Mouse (Mus musculus): Measurements from ENCODE around the gene Gnb4. TPM values are rescaled to one million over a fixed set of nuclear protein-coding genes. Genes with fewer than 3 reads are reported as not detected.

The Gnb4 gene
- polyA plus RNA-seq, 1 experiment from 2014 or later, result 42.3 TPM

DNA sequence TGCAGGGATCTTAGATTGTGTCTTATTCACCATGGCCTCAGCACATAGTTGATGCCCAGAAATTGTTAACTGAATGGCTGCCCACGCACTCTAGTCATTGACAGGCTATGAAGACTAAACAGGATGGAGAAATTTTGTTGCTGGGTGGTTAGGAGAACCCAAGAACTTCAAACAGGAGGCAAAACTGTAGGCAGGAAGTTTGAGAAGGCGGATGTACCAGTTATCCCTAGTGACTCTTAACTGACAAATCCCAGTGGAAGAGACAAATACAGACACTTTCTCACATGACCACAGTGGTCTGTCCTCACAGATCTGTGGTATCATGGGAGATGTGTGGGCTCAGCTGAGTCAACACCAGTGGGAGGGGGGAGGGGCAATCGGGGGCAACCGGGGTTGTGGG is 39.6 kb upstream of the Gnb4 start:
- Histone ChIP-seq H3K4me2 (ENCODE audit: low read depth, severe bottlenecking) (no peak overlapping the region), H3K4me3 (ENCODE audit: low read depth, low read length) (no peak overlapping the region), H3K9ac (ENCODE audit: low read length) (no peak overlapping the region), H3K27ac (replicated peaks; ENCODE audit: low read depth, low read length) (no peak overlapping the region), H3K9me3 (ENCODE audit: control insufficient read depth, low read length) (no peaks in the 10 kb centered on the region), H3K27me3 (ENCODE audit: control insufficient read depth, insufficient read depth, low read length) (no peaks in the 10 kb centered on the region), H3K36me3 (ENCODE audit: control insufficient read depth, insufficient read depth, low read length) (no peaks in the 10 kb centered on the region), H3K4me1 (ENCODE audit: control insufficient read depth, insufficient read depth, low read length) (no peaks in the 10 kb centered on the region)
- WGBS, result 78% methylated on average over 4 of the region's 4 CpGs
- DNase-seq (ENCODE audit: low spot score) (no peak), ATAC-seq (ENCODE audit: insufficient number of reproducible peaks, low FRiP score, low TSS enrichment, low read depth) (no peak)

DNA sequence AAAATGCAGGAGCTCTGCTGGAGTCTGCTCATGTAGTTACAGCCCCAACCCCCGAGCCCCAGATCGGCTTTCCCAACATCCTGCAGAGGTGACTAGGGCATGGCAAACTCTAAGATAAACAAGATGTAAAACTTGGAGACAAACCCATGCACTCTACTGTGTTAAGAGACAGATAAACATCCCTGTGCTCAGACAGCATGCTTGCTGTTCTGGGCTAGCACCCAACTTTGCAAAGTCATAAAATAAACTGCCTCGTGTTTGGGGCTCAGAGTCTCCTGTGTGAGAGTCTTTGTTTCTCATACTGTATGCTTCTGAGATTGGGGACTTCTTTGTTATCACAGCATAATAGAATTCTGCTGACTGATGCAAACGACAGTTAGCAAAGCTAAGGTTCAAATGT is 36.4 kb upstream of the Gnb4 start:
- DNase-seq (ENCODE audit: low spot score) (no peak), ATAC-seq (ENCODE audit: insufficient number of reproducible peaks, low FRiP score, low TSS enrichment, low read depth) (no peak)
- H3K4me2 ChIP-seq (ENCODE audit: low read depth, severe bottlenecking), result no peak overlapping the region
- H3K4me3 ChIP-seq (ENCODE audit: low read depth, low read length), result no peak overlapping the region
- 78% methylated on average over 4 of the region's 4 CpGs for WGBS
- H3K36me3 ChIP-seq (ENCODE audit: control insufficient read depth, insufficient read depth, low read length), result no peaks in the 10 kb centered on the region
- H3K9me3 ChIP-seq (ENCODE audit: control insufficient read depth, low read length), result no peaks in the 10 kb centered on the region
- H3K27me3 ChIP-seq (ENCODE audit: control insufficient read depth, insufficient read depth, low read length), result no peaks in the 10 kb centered on the region
- H3K9ac ChIP-seq (ENCODE audit: low read length), result no peak overlapping the region
- H3K27ac ChIP-seq (replicated peaks; ENCODE audit: low read depth, low read length), result no peak overlapping the region
- no peaks in the 10 kb centered on the region for H3K4me1 ChIP-seq (ENCODE audit: control insufficient read depth, insufficient read depth, low read length)

DNA sequence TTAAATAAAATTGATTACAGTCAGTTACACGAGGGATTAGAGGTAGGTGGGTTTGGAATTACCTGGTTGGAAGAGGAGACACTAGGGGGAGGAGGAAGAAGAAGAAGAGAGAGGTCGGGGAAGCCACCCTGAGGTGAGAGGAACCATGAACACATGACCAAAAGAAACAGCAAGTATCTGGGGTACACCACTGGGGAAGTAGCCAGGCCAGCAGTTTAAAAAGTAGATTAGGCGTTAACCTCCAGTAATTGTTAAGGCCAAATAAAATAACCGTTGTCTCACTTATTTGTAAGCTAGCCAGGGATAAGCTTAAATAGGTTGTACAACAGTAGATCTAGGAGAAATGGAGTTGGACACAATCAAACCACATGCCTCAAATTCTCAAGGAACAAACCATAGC is 32.9 kb upstream of the Gnb4 start:
- no peaks in the 10 kb centered on the region for H3K4me1 ChIP-seq (ENCODE audit: control insufficient read depth, insufficient read depth, low read length)
- ATAC-seq (ENCODE audit: insufficient number of reproducible peaks, low FRiP score, low TSS enrichment, low read depth), result no peak
- no peak for DNase-seq (ENCODE audit: low spot score)
- no peaks in the 10 kb centered on the region for H3K36me3 ChIP-seq (ENCODE audit: control insufficient read depth, insufficient read depth, low read length)
- no peaks in the 10 kb centered on the region for H3K9me3 ChIP-seq (ENCODE audit: control insufficient read depth, low read length)
- no peak overlapping the region for H3K27ac ChIP-seq (replicated peaks; ENCODE audit: low read depth, low read length)
- no peak overlapping the region for H3K4me3 ChIP-seq (ENCODE audit: low read depth, low read length)
- H3K4me2 ChIP-seq (ENCODE audit: low read depth, severe bottlenecking), result no peak overlapping the region
- WGBS, result 78% methylated on average over 4 of the region's 4 CpGs
- H3K27me3 ChIP-seq (ENCODE audit: control insufficient read depth, insufficient read depth, low read length), result no peaks in the 10 kb centered on the region
- H3K9ac ChIP-seq (ENCODE audit: low read length), result no peak overlapping the region

DNA sequence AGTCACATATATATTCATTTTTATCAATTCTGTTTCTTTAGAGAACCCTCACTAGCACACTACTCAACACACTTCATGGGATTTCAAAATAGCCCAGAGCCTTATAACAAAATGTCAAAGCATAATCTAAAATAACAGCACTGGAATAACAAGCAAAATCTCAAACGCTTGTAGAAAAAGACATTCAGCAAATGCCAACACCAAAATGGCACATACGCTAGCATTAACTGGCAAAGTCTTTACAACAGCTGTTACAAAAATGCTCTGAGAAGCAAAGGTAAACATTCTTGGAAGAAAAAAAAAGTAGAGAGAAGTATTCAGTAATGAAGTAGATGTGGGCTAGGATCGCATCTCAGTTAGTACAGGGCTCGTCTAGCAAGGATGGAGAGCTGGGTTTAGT is 30.5 kb upstream of the Gnb4 start:
- no peaks in the 10 kb centered on the region for H3K27me3 ChIP-seq (ENCODE audit: control insufficient read depth, insufficient read depth, low read length)

DNA sequence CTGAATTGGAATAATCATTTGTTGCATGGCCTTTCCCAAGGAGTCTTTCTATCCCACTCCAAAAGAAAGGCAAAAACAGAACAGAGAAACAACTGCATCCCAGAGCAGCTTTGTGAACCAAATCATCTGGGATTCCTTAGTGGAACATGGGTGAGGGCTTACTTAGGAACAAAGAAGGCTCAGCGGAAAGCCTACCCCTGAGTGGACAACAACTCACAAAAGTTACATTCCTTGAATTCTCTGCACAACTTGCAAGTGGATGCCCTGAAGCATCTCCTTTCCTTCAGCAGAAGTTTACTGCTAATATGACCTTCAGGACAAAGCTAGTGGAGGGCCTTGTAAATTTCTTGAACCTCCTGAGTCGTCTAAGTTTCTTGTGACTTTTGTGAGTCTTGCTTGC is 28.4 kb upstream of the Gnb4 start:
- ATAC-seq (ENCODE audit: insufficient number of reproducible peaks, low FRiP score, low TSS enrichment, low read depth), result no peak
- Histone ChIP-seq H3K9me3 (ENCODE audit: control insufficient read depth, low read length) (no peaks in the 10 kb centered on the region), H3K27me3 (ENCODE audit: control insufficient read depth, insufficient read depth, low read length) (no peaks in the 10 kb centered on the region), H3K9ac (ENCODE audit: low read length) (no peak overlapping the region), H3K27ac (replicated peaks; ENCODE audit: low read depth, low read length) (no peak overlapping the region), H3K4me3 (ENCODE audit: low read depth, low read length) (no peak overlapping the region), H3K36me3 (ENCODE audit: control insufficient read depth, insufficient read depth, low read length) (no peaks in the 10 kb centered on the region), H3K4me2 (ENCODE audit: low read depth, severe bottlenecking) (no peak overlapping the region), H3K4me1 (ENCODE audit: control insufficient read depth, insufficient read depth, low read length) (no peaks in the 10 kb centered on the region)
- no peak for DNase-seq (ENCODE audit: low spot score)
- 85% methylated on average over 2 of the region's 2 CpGs for WGBS

More for the DNA sequence above, 30.5 kb upstream of the Gnb4 start:
- Histone ChIP-seq H3K4me2 (ENCODE audit: low read depth, severe bottlenecking) (no peak overlapping the region), H3K4me1 (ENCODE audit: control insufficient read depth, insufficient read depth, low read length) (no peaks in the 10 kb centered on the region), H3K4me3 (ENCODE audit: low read depth, low read length) (no peak overlapping the region), H3K27ac (replicated peaks; ENCODE audit: low read depth, low read length) (no peak overlapping the region), H3K36me3 (ENCODE audit: control insufficient read depth, insufficient read depth, low read length) (no peaks in the 10 kb centered on the region), H3K9me3 (ENCODE audit: control insufficient read depth, low read length) (no peaks in the 10 kb centered on the region), H3K9ac (ENCODE audit: low read length) (no peak overlapping the region)
- WGBS, result 87% methylated on average over 4 of the region's 4 CpGs
- ATAC-seq (ENCODE audit: insufficient number of reproducible peaks, low FRiP score, low TSS enrichment, low read depth) (no peak), DNase-seq (ENCODE audit: low spot score) (no peak)

DNA sequence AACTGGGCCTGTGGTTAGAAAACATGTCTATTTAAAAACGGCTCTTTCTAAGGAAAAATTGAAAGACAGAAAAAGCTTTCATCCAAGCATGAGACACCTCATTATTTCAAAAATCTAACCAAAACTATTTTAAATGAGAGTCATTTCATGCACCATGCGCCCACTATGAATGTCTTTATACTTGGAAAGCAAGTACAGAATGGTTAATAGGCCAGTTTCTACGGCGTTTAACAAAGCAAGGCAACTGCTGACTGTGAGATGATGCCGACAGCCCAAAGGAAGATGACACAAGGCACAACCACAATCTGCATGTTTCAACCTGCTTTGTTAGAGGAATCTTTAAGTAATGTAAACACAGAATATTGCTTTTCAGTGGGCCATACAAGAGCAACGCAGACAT is 25.7 kb upstream of the Gnb4 start:
- Histone ChIP-seq H3K4me2 (ENCODE audit: low read depth, severe bottlenecking) (no peak overlapping the region), H3K9ac (ENCODE audit: low read length) (no peak overlapping the region), H3K27me3 (ENCODE audit: control insufficient read depth, insufficient read depth, low read length) (no peaks in the 10 kb centered on the region), H3K27ac (replicated peaks; ENCODE audit: low read depth, low read length) (no peak overlapping the region), H3K4me1 (ENCODE audit: control insufficient read depth, insufficient read depth, low read length) (no peaks in the 10 kb centered on the region), H3K4me3 (ENCODE audit: low read depth, low read length) (no peak overlapping the region), H3K36me3 (ENCODE audit: control insufficient read depth, insufficient read depth, low read length) (no peaks in the 10 kb centered on the region), H3K9me3 (ENCODE audit: control insufficient read depth, low read length) (no peaks in the 10 kb centered on the region)
- DNase-seq (ENCODE audit: low spot score), result no peak
- 90% methylated on average over 6 of the region's 6 CpGs for WGBS
- no peak for ATAC-seq (ENCODE audit: insufficient number of reproducible peaks, low FRiP score, low TSS enrichment, low read depth)

DNA sequence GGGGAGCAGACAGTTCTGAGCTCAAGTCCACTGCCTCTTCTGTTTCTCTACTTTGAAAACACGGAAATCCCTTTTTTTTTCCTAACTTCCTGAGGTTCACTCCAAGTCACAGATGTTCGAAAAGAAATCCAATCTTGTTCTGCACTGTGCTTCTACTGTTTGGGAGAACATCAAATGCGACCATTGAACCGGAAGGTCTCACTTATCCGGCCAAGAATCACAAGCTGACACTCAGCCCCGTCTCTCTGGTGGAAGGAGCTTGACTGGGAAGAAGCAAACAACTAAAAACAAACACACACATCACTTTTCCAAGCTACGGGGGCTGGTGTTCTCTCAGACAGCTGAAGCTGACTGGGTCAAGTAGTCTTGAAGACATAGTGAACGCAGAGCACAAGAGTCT is 21.9 kb upstream of the Gnb4 start:
- H3K4me3 ChIP-seq (ENCODE audit: low read depth, low read length), result no peak overlapping the region
- H3K27ac ChIP-seq (replicated peaks; ENCODE audit: low read depth, low read length), result no peak overlapping the region
- H3K4me1 ChIP-seq (ENCODE audit: control insufficient read depth, insufficient read depth, low read length), result no peaks in the 10 kb centered on the region
- H3K4me2 ChIP-seq (ENCODE audit: low read depth, severe bottlenecking), result no peak overlapping the region
- H3K9me3 ChIP-seq (ENCODE audit: control insufficient read depth, low read length), result no peaks in the 10 kb centered on the region
- H3K27me3 ChIP-seq (ENCODE audit: control insufficient read depth, insufficient read depth, low read length), result no peaks in the 10 kb centered on the region
- ATAC-seq (ENCODE audit: insufficient number of reproducible peaks, low FRiP score, low TSS enrichment, low read depth) (no peak), DNase-seq (ENCODE audit: low spot score) (no peak)
- no peaks in the 10 kb centered on the region for H3K36me3 ChIP-seq (ENCODE audit: control insufficient read depth, insufficient read depth, low read length)
- 82% methylated on average over 8 of the region's 8 CpGs for WGBS
- no peak overlapping the region for H3K9ac ChIP-seq (ENCODE audit: low read length)

DNA sequence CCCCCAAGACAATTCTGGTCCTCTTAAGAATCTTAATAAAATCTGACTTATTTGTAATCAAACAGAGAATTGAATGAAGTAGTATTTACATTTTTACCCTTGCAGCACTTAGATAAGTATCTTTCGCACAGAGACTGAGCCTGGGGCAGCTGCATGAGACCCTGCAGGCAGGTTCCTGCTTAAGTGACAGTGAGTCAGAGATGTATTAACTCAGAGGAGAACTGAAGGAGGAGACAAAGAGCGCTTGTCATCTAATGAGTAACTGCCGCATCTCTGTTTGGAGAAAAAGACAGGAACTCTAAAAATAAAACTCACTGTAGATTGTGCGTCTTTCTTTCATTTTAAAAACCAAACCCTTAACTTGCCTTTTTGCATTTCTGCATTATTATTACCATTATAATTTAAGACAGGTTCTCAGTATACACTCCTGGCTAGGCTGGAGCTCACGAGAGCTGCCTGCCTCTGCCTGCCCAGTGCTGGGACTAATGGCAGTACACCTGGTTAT is 16.4 kb upstream of the Gnb4 start:
- H3K27me3 ChIP-seq (ENCODE audit: control insufficient read depth, insufficient read depth, low read length), result no peaks in the 10 kb centered on the region
- no peaks in the 10 kb centered on the region for H3K9me3 ChIP-seq (ENCODE audit: control insufficient read depth, low read length)
- no peak for DNase-seq (ENCODE audit: low spot score)
- no peak overlapping the region for H3K4me3 ChIP-seq (ENCODE audit: low read depth, low read length)
- ATAC-seq (ENCODE audit: insufficient number of reproducible peaks, low FRiP score, low TSS enrichment, low read depth), result no peak
- H3K27ac ChIP-seq (replicated peaks; ENCODE audit: low read depth, low read length), result no peak overlapping the region
- H3K36me3 ChIP-seq (ENCODE audit: control insufficient read depth, insufficient read depth, low read length), result no peaks in the 10 kb centered on the region
- no peaks in the 10 kb centered on the region for H3K4me1 ChIP-seq (ENCODE audit: control insufficient read depth, insufficient read depth, low read length)
- 85% methylated on average over 5 of the region's 5 CpGs for WGBS
- no peak overlapping the region for H3K9ac ChIP-seq (ENCODE audit: low read length)
- H3K4me2 ChIP-seq (ENCODE audit: low read depth, severe bottlenecking), result no peak overlapping the region

DNA sequence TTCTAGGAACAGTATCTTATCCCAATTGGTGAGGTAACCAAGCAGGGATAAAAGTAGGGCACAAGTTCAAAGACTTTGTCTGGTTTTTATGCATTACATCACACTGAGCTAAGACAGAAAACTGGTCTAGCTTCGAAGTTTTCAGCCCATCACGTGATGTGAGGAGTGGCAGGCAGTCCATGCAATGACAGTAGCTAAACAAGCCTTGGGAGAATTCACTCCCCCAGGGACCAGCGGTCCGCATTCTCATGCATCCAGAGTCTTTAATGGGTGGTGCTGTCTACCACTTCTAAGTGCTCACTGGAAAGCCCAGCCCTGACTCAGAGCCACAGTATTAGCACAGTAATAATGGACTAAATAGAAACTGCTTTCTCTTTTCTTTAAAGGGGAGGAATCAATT is 13.8 kb upstream of the Gnb4 start:
- 63% methylated on average over 4 of the region's 4 CpGs for WGBS
- Histone ChIP-seq H3K4me3 (ENCODE audit: low read depth, low read length) (no peak overlapping the region), H3K27ac (replicated peaks; ENCODE audit: low read depth, low read length) (no peak overlapping the region), H3K4me1 (ENCODE audit: control insufficient read depth, insufficient read depth, low read length) (no peaks in the 10 kb centered on the region), H3K4me2 (ENCODE audit: low read depth, severe bottlenecking) (no peak overlapping the region), H3K9me3 (ENCODE audit: control insufficient read depth, low read length) (no peaks in the 10 kb centered on the region), H3K9ac (ENCODE audit: low read length) (no peak overlapping the region), H3K27me3 (ENCODE audit: control insufficient read depth, insufficient read depth, low read length) (no peaks in the 10 kb centered on the region), H3K36me3 (ENCODE audit: control insufficient read depth, insufficient read depth, low read length) (no peaks in the 10 kb centered on the region)
- DNase-seq (ENCODE audit: low spot score), result no peak
- no peak for ATAC-seq (ENCODE audit: insufficient number of reproducible peaks, low FRiP score, low TSS enrichment, low read depth)
